Mouse (Mus musculus) kidney, adult 2 months (tissue): ENCODE results near the gene Cars2.
A peak's percentile ranks its signal among the peaks of the same experiment; 100 is the strongest.

Source experiments
- CTCF ChIP-seq: fragments of 200-500 bp; conservative IDR thresholded peaks from 2 replicates; pipeline ENCODE4 v1.5.1; 2011; ENCODE audit warnings: low read depth, mild to moderate bottlenecking, control low read depth, low read length, moderate library complexity, mixed read lengths; ENCODE audit not compliant: insufficient read depth, insufficient read length
- POLR2A ChIP-seq: fragments of 200-500 bp; IDR thresholded peaks from one replicate; pipeline ENCODE4 v1.6.1; 2011; ENCODE audit warnings: low read depth, low read length, control low read depth

GRCm38 (mm10) chr8:11476338-11477177 is 74.0 kb downstream of the Cars2 start:
- TF ChIP-seq POLR2A (peak; percentile 17), CTCF (no peak)
